Mouse (Mus musculus): ENCODE results near the gene Cfap54. TPM values are rescaled to one million over a fixed set of nuclear protein-coding genes. Genes with fewer than 3 reads are reported as not detected.

The Cfap54 gene
- polyA plus RNA-seq, 1 experiment from 2014 or later = 0.40 TPM

GRCm38 (mm10) chr10:93069041-93069679 is 12.3 kb downstream of the Cfap54 start:
- Histone ChIP-seq H3K4me2 (replicated peaks; ENCODE audit: low read depth, low read length) (no peak overlapping the region), H3K4me3 (ENCODE audit: low read length) (no peak overlapping the region), H3K27ac (ENCODE audit: low read length) (peak overlapping the region; percentile 71), H3K4me1 (ENCODE audit: insufficient read depth, low read length) (no peaks in the 10 kb centered on the region), H3K9ac (replicated peaks; ENCODE audit: low read length) (peak overlapping the region; percentile 32; the same call in 1 of the 2 replicates), H3K36me3 (ENCODE audit: insufficient read depth, low read length) (no peaks in the 10 kb centered on the region), H3K9me3 (ENCODE audit: low read length) (no peaks in the 10 kb centered on the region), H3K27me3 (ENCODE audit: insufficient read depth, low read length) (no peaks in the 10 kb centered on the region)
- ATAC-seq (ENCODE audit: low FRiP score, low TSS enrichment) = 0 out of 2 replicates have a peak, but pooled peaks have one; percentile 63
- 59% methylated on average over 6 of the region's 6 CpGs for WGBS

GRCm38 (mm10) chr10:93064973-93065372 is 16.4 kb downstream of the Cfap54 start:
- no peaks in the 10 kb centered on the region for H3K36me3 ChIP-seq (ENCODE audit: insufficient read depth, low read length)
- ATAC-seq (ENCODE audit: low FRiP score, low TSS enrichment) = no peak
- no peaks in the 10 kb centered on the region for H3K27me3 ChIP-seq (ENCODE audit: insufficient read depth, low read length)
- H3K4me2 ChIP-seq (replicated peaks; ENCODE audit: low read depth, low read length) = no peak overlapping the region
- no peak overlapping the region for H3K9ac ChIP-seq (replicated peaks; ENCODE audit: low read length)
- no peak overlapping the region for H3K4me3 ChIP-seq (ENCODE audit: low read length)
- H3K9me3 ChIP-seq (ENCODE audit: low read length) = no peaks in the 10 kb centered on the region
- WGBS = 87% methylated on average over 10 of the region's 10 CpGs
- no peak overlapping the region for H3K27ac ChIP-seq (ENCODE audit: low read length)
- no peaks in the 10 kb centered on the region for H3K4me1 ChIP-seq (ENCODE audit: insufficient read depth, low read length)

GRCm38 (mm10) chr10:93063576-93063975 is 17.8 kb downstream of the Cfap54 start:
- no peak overlapping the region for H3K4me2 ChIP-seq (replicated peaks; ENCODE audit: low read depth, low read length)
- H3K4me1 ChIP-seq (ENCODE audit: insufficient read depth, low read length) = no peaks in the 10 kb centered on the region
- no peak overlapping the region for H3K9ac ChIP-seq (replicated peaks; ENCODE audit: low read length)
- no peaks in the 10 kb centered on the region for H3K36me3 ChIP-seq (ENCODE audit: insufficient read depth, low read length)
- 0 out of 2 replicates have a peak, but pooled peaks have one; percentile 42 for ATAC-seq (ENCODE audit: low FRiP score, low TSS enrichment)
- H3K27ac ChIP-seq (ENCODE audit: low read length) = no peak overlapping the region
- no peaks in the 10 kb centered on the region for H3K27me3 ChIP-seq (ENCODE audit: insufficient read depth, low read length)
- WGBS = 39% methylated on average over 3 of the region's 3 CpGs
- no peak overlapping the region for H3K4me3 ChIP-seq (ENCODE audit: low read length)
- H3K9me3 ChIP-seq (ENCODE audit: low read length) = no peaks in the 10 kb centered on the region

GRCm38 (mm10) chr10:93062395-93062794 is 19.0 kb downstream of the Cfap54 start:
- H3K4me1 ChIP-seq (ENCODE audit: insufficient read depth, low read length) = no peaks in the 10 kb centered on the region
- no peaks in the 10 kb centered on the region for H3K9me3 ChIP-seq (ENCODE audit: low read length)
- H3K36me3 ChIP-seq (ENCODE audit: insufficient read depth, low read length) = no peaks in the 10 kb centered on the region
- 82% methylated on average over 4 of the region's 4 CpGs for WGBS
- H3K4me2 ChIP-seq (replicated peaks; ENCODE audit: low read depth, low read length) = no peak overlapping the region
- H3K27me3 ChIP-seq (ENCODE audit: insufficient read depth, low read length) = no peaks in the 10 kb centered on the region
- no peak overlapping the region for H3K27ac ChIP-seq (ENCODE audit: low read length)
- no peak overlapping the region for H3K9ac ChIP-seq (replicated peaks; ENCODE audit: low read length)
- no peak for ATAC-seq (ENCODE audit: low FRiP score, low TSS enrichment)
- no peak overlapping the region for H3K4me3 ChIP-seq (ENCODE audit: low read length)

GRCm38 (mm10) chr10:93053867-93054266 is 27.6 kb downstream of the Cfap54 start:
- Histone ChIP-seq H3K36me3 (ENCODE audit: insufficient read depth, low read length) (no peaks in the 10 kb centered on the region), H3K4me3 (ENCODE audit: low read length) (no peak overlapping the region), H3K4me2 (replicated peaks; ENCODE audit: low read depth, low read length) (no peak overlapping the region), H3K4me1 (ENCODE audit: insufficient read depth, low read length) (no peaks in the 10 kb centered on the region), H3K9me3 (ENCODE audit: low read length) (no peaks in the 10 kb centered on the region), H3K9ac (replicated peaks; ENCODE audit: low read length) (no peak overlapping the region), H3K27me3 (ENCODE audit: insufficient read depth, low read length) (no peaks in the 10 kb centered on the region), H3K27ac (ENCODE audit: low read length) (no peak overlapping the region)
- 83% methylated on average over 6 of the region's 6 CpGs for WGBS
- no peak for ATAC-seq (ENCODE audit: low FRiP score, low TSS enrichment)

- Histone ChIP-seq H3K9ac (replicated peaks; ENCODE audit: low read length) (no peak overlapping the region), H3K9me3 (ENCODE audit: low read length) (no peaks in the 10 kb centered on the region), H3K27me3 (ENCODE audit: insufficient read depth, low read length) (no peaks in the 10 kb centered on the region), H3K36me3 (ENCODE audit: insufficient read depth, low read length) (no peaks in the 10 kb centered on the region), H3K4me3 (ENCODE audit: low read length) (no peak overlapping the region), H3K4me1 (ENCODE audit: insufficient read depth, low read length) (no peaks in the 10 kb centered on the region), H3K4me2 (replicated peaks; ENCODE audit: low read depth, low read length) (no peak overlapping the region), H3K27ac (ENCODE audit: low read length) (no peak overlapping the region)
- 80% methylated on average over 4 of the region's 4 CpGs for WGBS
- no peak for ATAC-seq (ENCODE audit: low FRiP score, low TSS enrichment)
Observed at GRCm38 (mm10) chr10:93053315-93053714, 28.1 kb downstream of the Cfap54 start.

GRCm38 (mm10) chr10:93051016-93051726 is 30.2 kb downstream of the Cfap54 start:
- Histone ChIP-seq H3K4me3 (ENCODE audit: low read length) (peak overlapping the region; percentile 35), H3K27ac (ENCODE audit: low read length) (no peak overlapping the region), H3K27me3 (ENCODE audit: insufficient read depth, low read length) (no peaks in the 10 kb centered on the region), H3K9ac (replicated peaks; ENCODE audit: low read length) (peak overlapping the region; percentile 46; the same call in 1 of the 2 replicates), H3K36me3 (ENCODE audit: insufficient read depth, low read length) (no peaks in the 10 kb centered on the region), H3K9me3 (ENCODE audit: low read length) (no peaks in the 10 kb centered on the region), H3K4me2 (replicated peaks; ENCODE audit: low read depth, low read length) (peak overlapping the region; percentile 57), H3K4me1 (ENCODE audit: insufficient read depth, low read length) (no peaks in the 10 kb centered on the region)
- 29% methylated on average over 13 of the region's 13 CpGs for WGBS
- no peak for ATAC-seq (ENCODE audit: low FRiP score, low TSS enrichment)

- 52% methylated on average over 3 of the region's 3 CpGs for WGBS
- Histone ChIP-seq H3K36me3 (ENCODE audit: insufficient read depth, low read length) (no peaks in the 10 kb centered on the region), H3K4me3 (ENCODE audit: low read length) (no peak overlapping the region), H3K27ac (ENCODE audit: low read length) (no peak overlapping the region), H3K4me2 (replicated peaks; ENCODE audit: low read depth, low read length) (no peak overlapping the region), H3K4me1 (ENCODE audit: insufficient read depth, low read length) (no peaks in the 10 kb centered on the region), H3K27me3 (ENCODE audit: insufficient read depth, low read length) (no peaks in the 10 kb centered on the region), H3K9me3 (ENCODE audit: low read length) (no peaks in the 10 kb centered on the region), H3K9ac (replicated peaks; ENCODE audit: low read length) (no peak overlapping the region)
- ATAC-seq (ENCODE audit: low FRiP score, low TSS enrichment) = no peak
Observed at GRCm38 (mm10) chr10:93050571-93050970, 30.8 kb downstream of the Cfap54 start.

GRCm38 (mm10) chr10:93043195-93043594 is 38.2 kb downstream of the Cfap54 start:
- Histone ChIP-seq H3K4me3 (ENCODE audit: low read length) (no peak overlapping the region), H3K4me2 (replicated peaks; ENCODE audit: low read depth, low read length) (no peak overlapping the region), H3K27me3 (ENCODE audit: insufficient read depth, low read length) (no peaks in the 10 kb centered on the region), H3K36me3 (ENCODE audit: insufficient read depth, low read length) (no peaks in the 10 kb centered on the region), H3K27ac (ENCODE audit: low read length) (no peak overlapping the region), H3K9ac (replicated peaks; ENCODE audit: low read length) (no peak overlapping the region), H3K4me1 (ENCODE audit: insufficient read depth, low read length) (no peaks in the 10 kb centered on the region), H3K9me3 (ENCODE audit: low read length) (no peaks in the 10 kb centered on the region)
- ATAC-seq (ENCODE audit: low FRiP score, low TSS enrichment) = no peak
- 86% methylated on average over 10 of the region's 10 CpGs for WGBS

- Histone ChIP-seq H3K4me3 (ENCODE audit: low read length) (no peak overlapping the region), H3K4me1 (ENCODE audit: insufficient read depth, low read length) (no peaks in the 10 kb centered on the region), H3K9ac (replicated peaks; ENCODE audit: low read length) (no peak overlapping the region), H3K27me3 (ENCODE audit: insufficient read depth, low read length) (no peaks in the 10 kb centered on the region), H3K36me3 (ENCODE audit: insufficient read depth, low read length) (no peaks in the 10 kb centered on the region), H3K9me3 (ENCODE audit: low read length) (no peaks in the 10 kb centered on the region), H3K4me2 (replicated peaks; ENCODE audit: low read depth, low read length) (no peak overlapping the region), H3K27ac (ENCODE audit: low read length) (no peak overlapping the region)
- WGBS = 87% methylated on average over 3 of the region's 3 CpGs
- no peak for ATAC-seq (ENCODE audit: low FRiP score, low TSS enrichment)
Observed at GRCm38 (mm10) chr10:93041850-93042249, 39.6 kb downstream of the Cfap54 start.

Data from kidney, embryonic 16.5 days (tissue).